Mouse (Mus musculus): Measurements from ENCODE around the gene Kif7.
A peak's percentile ranks its signal among the peaks of the same experiment; 100 is the strongest.

Gene Kif7

GRCm38 (mm10) chr7:79715187-79715981 lies at the start of gene Kif7:
Gene Kif7 (minus strand): TSS chr7:79715720.
- DNase-seq (ENCODE audit: low spot score): peak; percentile 57

GRCm38 (mm10) chr7:79762106-79762505 lies 46.6 kb upstream of the Kif7 start:
- DNase-seq (ENCODE audit: low spot score): no peak

- DNase-seq (ENCODE audit: low spot score): no peak
Observed at GRCm38 (mm10) chr7:79761124-79761876, 45.8 kb upstream of the Kif7 start.

- DNase-seq (ENCODE audit: low spot score): no peak
Observed at GRCm38 (mm10) chr7:79759766-79760165, 44.2 kb upstream of the Kif7 start.

- DNase-seq (ENCODE audit: low spot score): no peak
Observed at GRCm38 (mm10) chr7:79758176-79758575, 42.7 kb upstream of the Kif7 start.

- no peak for DNase-seq (ENCODE audit: low spot score)
Observed at GRCm38 (mm10) chr7:79756334-79756733, 40.8 kb upstream of the Kif7 start.

- no peak for DNase-seq (ENCODE audit: low spot score)
Observed at GRCm38 (mm10) chr7:79749511-79749910, 34.0 kb upstream of the Kif7 start.

GRCm38 (mm10) chr7:79747659-79748058 lies 32.1 kb upstream of the Kif7 start:
- no peak for DNase-seq (ENCODE audit: low spot score)

GRCm38 (mm10) chr7:79744585-79744984 lies 29.1 kb upstream of the Kif7 start:
- DNase-seq (ENCODE audit: low spot score): no peak

- no peak for DNase-seq (ENCODE audit: low spot score)
Observed at GRCm38 (mm10) chr7:79744051-79744450, 28.5 kb upstream of the Kif7 start.

GRCm38 (mm10) chr7:79742659-79743536 lies 27.4 kb upstream of the Kif7 start, which contains the start of the genes Pex11a and Wdr93:
Gene Pex11a (minus strand): TSS chr7:79743131.
Gene Wdr93 (plus strand): TSS chr7:79743163.
- DNase-seq (ENCODE audit: low spot score): peak; percentile 41

GRCm38 (mm10) chr7:79742277-79742658 lies 26.7 kb upstream of the Kif7 start:
- no peak for DNase-seq (ENCODE audit: low spot score)

- no peak for DNase-seq (ENCODE audit: low spot score)
Observed at GRCm38 (mm10) chr7:79740279-79740678, 24.8 kb upstream of the Kif7 start.

GRCm38 (mm10) chr7:79738913-79739312 lies 23.4 kb upstream of the Kif7 start:
- no peak for DNase-seq (ENCODE audit: low spot score)

- DNase-seq (ENCODE audit: low spot score): no peak
Observed at GRCm38 (mm10) chr7:79736511-79736910, 21.0 kb upstream of the Kif7 start.

- no peak for DNase-seq (ENCODE audit: low spot score)
Observed at GRCm38 (mm10) chr7:79734563-79734962, 19.0 kb upstream of the Kif7 start.

- no peak for DNase-seq (ENCODE audit: low spot score)
Observed at GRCm38 (mm10) chr7:79732622-79733021, 17.1 kb upstream of the Kif7 start, which contains the start of gene Plin1. Gene Plin1 (minus strand): TSS chr7:79732903.

- no peak for DNase-seq (ENCODE audit: low spot score)
Observed at GRCm38 (mm10) chr7:79731438-79731837, 15.9 kb upstream of the Kif7 start.

- no peak for DNase-seq (ENCODE audit: low spot score)
Observed at GRCm38 (mm10) chr7:79729743-79730370, 14.3 kb upstream of the Kif7 start.

- DNase-seq (ENCODE audit: low spot score): no peak
Observed at GRCm38 (mm10) chr7:79729169-79729568, 13.6 kb upstream of the Kif7 start.

- no peak for DNase-seq (ENCODE audit: low spot score)
Observed at GRCm38 (mm10) chr7:79728219-79728618, 12.7 kb upstream of the Kif7 start.

- no peak for DNase-seq (ENCODE audit: low spot score)
Observed at GRCm38 (mm10) chr7:79727091-79727490, 11.6 kb upstream of the Kif7 start.

Measured in ovary, postnatal 10 days (tissue).